Mouse (Mus musculus) cerebellum, postnatal 14 days (tissue): ENCODE measurements around the gene Nim1k.

Experiments
- DNase-seq, 2 experiments: peaks; one replicate each; pipeline ENCODE4 v3.0.0; 2021; ENCODE audit warnings: mixed read lengths in 2 of 2

Gene Nim1k

DNA sequence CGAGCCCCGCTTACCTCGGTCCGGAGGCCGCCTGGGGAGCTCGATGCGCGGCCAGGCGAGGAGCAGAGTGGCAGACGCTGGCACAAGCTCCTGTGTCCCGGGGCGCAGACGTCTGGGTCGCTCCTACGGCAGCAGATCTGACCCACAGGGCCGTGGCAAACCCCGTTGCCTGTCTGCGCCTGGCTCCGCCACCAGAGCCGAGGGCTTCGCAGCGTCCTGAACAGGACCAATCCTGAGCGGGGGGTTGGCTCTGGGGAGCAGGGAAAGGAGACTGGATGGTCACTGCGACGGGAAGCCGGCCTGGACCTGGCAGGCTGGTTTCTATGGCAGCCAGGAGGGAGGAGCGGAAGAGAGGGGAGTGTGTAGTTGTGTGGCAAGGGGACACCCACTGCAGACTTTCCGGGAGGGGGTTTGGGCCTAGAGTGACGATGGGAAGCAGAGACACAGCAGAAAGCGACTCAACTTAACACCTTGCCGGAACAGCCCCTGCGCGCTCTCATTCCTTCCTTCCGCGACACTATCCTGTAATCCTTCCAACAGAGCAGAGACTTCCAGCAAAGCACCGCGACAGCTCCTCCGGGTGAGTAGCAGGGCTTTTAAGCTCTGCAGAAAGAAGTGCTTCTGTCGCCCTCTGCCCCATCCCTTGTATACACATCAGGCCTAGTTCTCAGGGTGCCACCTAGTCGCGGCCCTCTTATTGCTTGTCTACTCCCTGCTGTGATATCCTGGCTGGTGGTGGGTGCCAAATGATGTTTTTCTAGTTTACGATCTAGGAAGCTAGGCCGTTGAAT lies at the start of gene Nim1k:
Gene Nim1k, minus strand, starts transcription at position 202 of the 791 bp plus-strand sequence.
- DNase-seq = peak; percentile 89 to 91

DNA sequence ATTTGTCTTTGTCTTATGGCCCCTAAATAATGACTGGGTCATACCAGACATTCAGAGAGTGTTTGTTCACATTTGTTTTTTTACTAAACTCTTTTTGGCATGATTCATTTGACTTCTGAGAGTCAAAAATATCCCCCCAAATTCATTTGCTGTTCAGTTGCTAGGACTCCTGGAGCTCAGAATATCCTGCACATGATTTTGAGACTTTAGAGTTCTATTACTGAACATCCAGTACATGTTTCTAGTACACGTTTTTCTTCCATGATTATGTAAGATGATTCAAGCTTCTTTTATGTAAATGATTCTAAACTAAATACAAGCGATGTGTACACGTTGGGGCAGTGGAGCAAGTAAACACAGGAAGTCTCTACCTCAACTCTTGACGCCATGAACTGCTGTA lies 42.0 kb upstream of the Nim1k start:
- DNase-seq = no peak

DNA sequence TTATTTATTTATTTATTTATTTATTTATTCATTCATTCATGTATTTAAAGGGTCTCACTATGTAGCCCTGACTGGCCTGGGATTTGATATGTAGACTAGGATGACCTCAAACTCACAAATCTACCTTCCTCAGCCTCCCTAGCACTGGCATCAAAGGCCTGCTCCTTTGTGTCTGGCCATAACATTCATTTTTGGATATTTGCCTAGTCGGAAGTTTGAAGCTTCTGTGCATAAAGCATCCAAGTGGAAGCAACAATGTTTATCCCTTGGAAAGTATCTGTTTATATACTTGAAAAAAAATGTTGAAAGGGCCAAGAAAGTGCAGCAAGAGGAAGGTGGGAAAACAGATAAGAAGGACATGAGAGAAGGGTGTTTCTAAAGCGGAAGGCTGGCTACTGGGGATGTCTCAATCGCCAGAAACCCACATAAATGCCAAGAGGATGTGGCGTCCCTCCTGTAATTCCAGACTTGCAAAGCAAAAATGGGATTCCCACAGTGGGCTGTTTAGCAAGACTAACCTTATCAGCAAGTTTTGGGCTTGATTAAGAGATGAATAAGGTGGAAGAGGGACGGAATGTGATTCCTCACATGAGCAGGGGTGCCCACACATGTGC lies 37.2 kb upstream of the Nim1k start:
- DNase-seq = no peak

DNA sequence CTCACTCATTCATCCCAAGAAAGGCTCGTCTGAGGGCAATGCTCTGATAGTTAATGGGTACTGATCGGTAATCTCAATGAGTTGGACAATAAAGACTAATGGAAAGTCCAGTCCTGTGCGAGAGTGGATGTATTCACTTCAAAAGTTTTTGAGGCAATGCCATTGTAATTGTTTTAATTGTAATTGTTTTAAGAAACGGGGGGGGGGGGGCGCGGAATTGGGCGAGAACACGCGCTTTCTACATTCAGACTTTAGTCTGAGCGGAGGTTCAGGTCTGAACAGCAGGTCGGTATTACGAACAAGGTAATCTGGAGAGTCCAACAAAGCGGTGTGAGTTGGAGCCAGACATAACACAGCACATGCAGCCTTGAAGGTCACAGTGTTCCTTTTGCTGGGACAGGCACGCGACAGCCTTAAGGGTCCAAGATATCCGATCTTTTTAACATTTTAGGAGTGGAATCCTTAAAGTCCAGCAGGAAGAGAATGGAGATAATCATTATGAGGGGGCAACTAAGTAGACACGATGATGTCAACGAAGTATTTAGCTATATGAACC lies 36.0 kb upstream of the Nim1k start:
- peak in 1 of 2 experiments; percentile 14 for DNase-seq

DNA sequence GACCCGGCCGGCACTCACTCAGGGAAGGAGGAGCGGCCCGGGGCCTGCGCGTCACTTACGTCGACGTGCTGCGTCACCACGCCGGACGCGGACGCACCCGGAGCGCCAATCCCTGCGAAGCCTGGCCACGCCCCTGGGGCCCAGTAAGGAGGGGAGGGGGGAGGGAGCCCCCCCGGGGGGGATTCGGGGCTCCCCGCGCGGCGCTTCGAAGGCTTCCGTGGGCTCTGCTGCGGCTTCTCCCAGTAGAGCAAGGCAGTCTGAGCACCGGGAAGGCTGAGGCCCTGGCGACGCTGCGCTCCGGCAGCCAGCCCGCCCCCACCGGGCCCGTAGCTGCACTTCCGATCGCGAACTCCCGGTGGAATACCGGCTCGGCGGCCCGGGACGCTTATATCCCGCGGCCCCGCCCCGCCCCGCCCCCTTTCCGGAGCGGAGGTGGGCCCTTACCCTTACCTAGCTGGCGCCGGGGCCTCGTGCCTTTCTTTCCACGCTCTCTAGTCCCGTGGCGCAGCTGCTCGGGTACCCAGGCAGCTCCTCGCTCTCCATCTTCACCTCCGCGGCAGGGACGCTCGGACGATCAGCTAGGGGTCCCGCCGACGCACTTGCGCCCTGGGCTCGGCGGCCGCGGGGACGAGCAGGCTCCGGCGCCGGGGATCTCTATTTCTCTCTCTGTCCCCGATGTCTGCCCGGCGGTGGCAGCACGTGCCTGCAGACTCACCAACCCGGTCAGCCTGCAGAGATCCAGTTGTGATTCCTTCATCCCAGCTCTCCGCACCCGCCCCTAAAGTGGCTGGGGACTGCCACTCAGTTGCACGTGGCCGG lies 35.3 kb upstream of the Nim1k start, which contains the start of gene Zfp131:
Gene Zfp131, minus strand, starts transcription at position 129 of the 819 bp plus-strand sequence.
- DNase-seq = peak; percentile 95 to 97

GRCm38 (mm10) chr13:119789851-119790717 lies 34.4 kb upstream of the Nim1k start:
- peak; percentile 83 to 85 for DNase-seq

DNA sequence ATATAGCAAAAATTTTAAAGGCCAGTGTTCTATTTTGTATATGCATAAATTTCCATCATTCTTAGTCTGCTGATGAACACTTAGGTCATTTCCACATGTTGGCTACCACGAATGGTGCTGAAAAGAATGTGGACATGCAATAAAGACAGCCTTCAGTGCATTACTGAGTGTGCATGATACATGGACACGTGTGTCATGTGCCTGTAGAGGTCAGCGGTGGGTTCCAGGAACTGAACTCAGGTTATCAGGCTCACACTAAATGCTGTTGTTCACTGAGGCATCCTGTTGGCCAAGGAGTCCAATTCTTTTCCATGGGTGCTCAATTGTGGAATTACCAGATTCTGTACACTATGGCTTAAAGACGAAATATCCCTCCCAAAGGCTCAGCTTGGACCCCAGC lies 27.9 kb upstream of the Nim1k start:
- DNase-seq = no peak

GRCm38 (mm10) chr13:119768541-119768940 lies 12.9 kb upstream of the Nim1k start:
- DNase-seq = no peak

- no peak for DNase-seq
Observed at GRCm38 (mm10) chr13:119766480-119766879, 10.8 kb upstream of the Nim1k start.

- DNase-seq = no peak
Observed at GRCm38 (mm10) chr13:119756831-119757230, 1.1 kb upstream of the Nim1k start.

- peak in 1 of 2 experiments; percentile 62 for DNase-seq
Observed at GRCm38 (mm10) chr13:119755141-119755547, 538 bp downstream of the Nim1k start.

DNA sequence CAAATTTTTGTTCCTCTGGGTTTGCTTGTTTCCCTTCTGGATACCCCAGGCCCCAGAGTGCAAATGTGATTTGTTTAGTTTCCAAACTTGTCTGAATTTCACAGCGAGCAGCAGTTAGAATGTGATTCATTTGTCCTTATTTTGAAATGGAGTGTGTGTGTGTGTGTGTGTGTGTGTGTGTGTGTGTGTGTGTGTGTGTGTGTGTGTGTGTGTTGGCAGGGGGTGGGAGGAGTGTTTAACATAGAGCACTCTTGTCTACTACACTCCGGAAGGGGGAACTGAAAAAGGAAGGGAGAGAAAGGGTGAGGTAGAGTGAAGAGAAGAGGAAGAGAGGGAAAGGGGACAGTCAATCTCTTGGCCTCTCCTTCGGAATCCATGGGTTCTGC lies 1.1 kb downstream of the Nim1k start:
- peak in 1 of 2 experiments; percentile 12 for DNase-seq

GRCm38 (mm10) chr13:119753859-119754634 lies 1.6 kb downstream of the Nim1k start:
- peak; percentile 32 to 49 for DNase-seq

DNA sequence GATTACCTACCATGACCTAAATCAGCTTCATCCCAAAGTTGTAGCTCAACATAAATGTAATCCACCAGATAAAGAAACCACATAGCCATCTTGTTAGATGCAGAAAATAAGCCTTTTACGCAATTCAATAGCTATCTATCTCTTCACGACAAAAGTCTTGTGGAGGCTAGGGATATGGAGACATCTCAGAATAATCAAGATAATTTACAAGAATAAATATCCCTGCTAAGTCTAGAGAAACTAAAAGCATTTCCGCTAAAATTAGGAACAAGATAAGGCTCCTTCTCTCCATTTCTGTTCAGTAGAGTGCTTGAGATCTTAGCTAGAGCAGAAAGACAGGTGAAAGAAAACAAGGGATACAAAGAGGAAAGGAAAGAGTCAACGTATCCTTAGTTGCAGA lies 8.8 kb downstream of the Nim1k start:
- DNase-seq = no peak

- DNase-seq = no peak
Observed at GRCm38 (mm10) chr13:119743470-119743869, 12.2 kb downstream of the Nim1k start.

DNA sequence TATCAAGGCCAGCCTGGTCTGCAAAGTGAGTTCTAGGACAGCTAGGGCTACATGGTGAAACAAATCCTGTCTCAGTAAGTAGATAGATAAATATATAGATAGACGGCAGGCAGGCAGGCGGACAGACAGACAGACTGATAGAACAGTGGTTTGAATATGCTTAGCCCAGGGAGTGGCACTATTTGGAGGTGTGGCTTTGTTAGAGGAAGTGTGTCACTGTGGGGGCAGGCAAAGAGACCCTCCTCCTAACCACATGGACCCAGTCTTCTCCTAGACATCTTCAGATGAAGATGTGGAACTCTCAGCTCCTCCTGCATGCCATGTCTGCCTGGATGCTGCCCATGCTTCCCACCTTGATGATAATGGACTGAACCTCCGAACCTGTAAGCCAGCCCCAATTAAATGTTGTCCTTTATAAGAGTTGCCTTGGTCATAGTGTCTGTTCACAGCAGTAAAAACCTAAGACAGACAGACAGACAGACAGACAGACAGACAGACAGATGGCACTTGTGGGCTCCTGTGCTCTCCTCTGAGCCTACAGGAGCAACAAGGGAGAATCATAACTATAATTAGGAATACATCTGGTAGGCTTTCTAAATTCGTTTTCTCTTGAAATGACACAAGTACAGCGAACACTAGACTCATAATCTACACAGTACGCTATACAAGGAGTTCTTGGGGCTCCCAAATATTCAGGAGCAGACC lies 12.8 kb downstream of the Nim1k start:
- DNase-seq = no peak

- no peak for DNase-seq
Observed at GRCm38 (mm10) chr13:119741390-119742237, 14.1 kb downstream of the Nim1k start.

GRCm38 (mm10) chr13:119731448-119731847 lies 24.2 kb downstream of the Nim1k start:
- no peak for DNase-seq

DNA sequence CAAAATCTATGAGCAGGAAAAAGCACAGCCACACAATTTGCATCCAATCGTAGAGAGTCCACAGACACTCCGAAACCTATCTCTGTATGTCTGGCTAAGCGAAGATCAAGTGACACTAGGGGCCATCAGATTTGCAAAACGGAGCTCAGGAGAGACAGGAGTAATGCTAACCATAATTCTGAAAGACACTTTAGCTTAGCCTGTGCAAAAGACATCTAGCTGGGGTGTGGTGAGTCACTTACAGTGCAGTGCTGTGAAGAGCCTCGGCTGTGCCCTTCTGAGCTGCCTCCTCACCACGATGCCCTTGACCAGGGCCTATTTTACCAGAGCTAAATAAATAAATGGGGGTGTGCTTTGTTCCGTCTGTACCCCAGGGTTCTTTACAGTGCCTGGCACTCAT lies 26.3 kb downstream of the Nim1k start:
- DNase-seq = no peak
